Mouse (Mus musculus) heart, embryonic 16.5 days (tissue): ENCODE results near the gene Arhgap1. TPM values are rescaled to one million over a fixed set of nuclear protein-coding genes. Genes with fewer than 3 reads are reported as not detected.

Experiments
- ATAC-seq: fragments of 200-750 bp; cut with Nextera tagmentation; replicated peaks from 2 replicates; pipeline ENCODE4 v1.8.0; 2017; ENCODE audit warnings: moderate number of reproducible peaks; ENCODE audit not compliant: insufficient read depth, low FRiP score; ENCODE audit errors: extremely low read depth
- H3K27ac ChIP-seq: fragments of 300-500 bp; sonication (generic); 2 replicates; pipeline ENCODE4 v1.5.1; 2014; ENCODE audit warnings: mild to moderate bottlenecking, low read length, control low read depth, moderate library complexity
- H3K27me3 ChIP-seq: fragments of 300-500 bp; sonication (generic); 2 replicates; pipeline ENCODE4 v1.6.1; 2014; ENCODE audit warnings: low read length, mixed read lengths; ENCODE audit not compliant: control insufficient read depth, insufficient read depth
- H3K36me3 ChIP-seq: fragments of 300-500 bp; sonication (generic); 2 replicates; pipeline ENCODE4 v1.6.1; 2014; ENCODE audit not compliant: control insufficient read depth, insufficient read depth
- H3K4me1 ChIP-seq: fragments of 300-500 bp; sonication (generic); 2 replicates; pipeline ENCODE4 v1.6.1; 2014; ENCODE audit warnings: low read length, mixed read lengths; ENCODE audit not compliant: control insufficient read depth, insufficient read depth
- H3K4me2 ChIP-seq: fragments of 300-500 bp; sonication (generic); 2 replicates; pipeline ENCODE4 v1.6.1; 2014; ENCODE audit warnings: low read depth, mild to moderate bottlenecking, control low read depth, low read length
- H3K4me3 ChIP-seq: fragments of 300-500 bp; sonication (generic); 2 replicates; pipeline ENCODE4 v1.5.1; 2014; ENCODE audit warnings: mild to moderate bottlenecking, control low read depth, low read length
- H3K9ac ChIP-seq: fragments of 300-500 bp; sonication (generic); 2 replicates; pipeline ENCODE4 v1.6.1; 2014; ENCODE audit warnings: low read length, control low read depth
- H3K9me3 ChIP-seq: fragments of 300-500 bp; sonication (generic); replicated peaks from 2 replicates; pipeline ENCODE4 v1.6.1; 2016; ENCODE audit warnings: low read length; ENCODE audit not compliant: control insufficient read depth
- WGBS: fragments of 180-500 bp; shearing (Covaris S2); extraction: QIAGEN DNeasy Blood & Tissue Kit; methylation state at CpG from one replicate; pipeline ENCODE4 v1.1.7; 2014; 5-methylcytosine and 5-hydroxymethylcytosine counted together
- polyA plus RNA-seq: library from polyadenylated mRNA; unstranded; fragments of >200 nt; fragmentation: Nextera tagmentation; extraction: Ambion mirVana; gene quantifications from 2 replicates; pipeline ENCODE4 v1.2.1, GENCODE M21; 2015

The Arhgap1 gene
- polyA plus RNA-seq, 1 experiment from 2014 or later, result 122 TPM

- peaks cover 9% of the 10 kb centered on the region; the same call in 1 of the 2 replicates for H3K36me3 ChIP-seq
- H3K4me3 ChIP-seq, result no peak overlapping the region
- peaks cover 8% of the 10 kb centered on the region; the same call in 1 of the 2 replicates for H3K4me1 ChIP-seq
- no peak overlapping the region for H3K9ac ChIP-seq
- H3K27ac ChIP-seq, result no peak overlapping the region
- H3K4me2 ChIP-seq, result no peak overlapping the region
- no peaks in the 10 kb centered on the region for H3K9me3 ChIP-seq
- ATAC-seq, result no peak
- no peaks in the 10 kb centered on the region for H3K27me3 ChIP-seq
- 88% methylated on average over 1 of the region's 1 CpGs for WGBS
These were observed 65.3 kb downstream of the Arhgap1 start for GRCm38 (mm10) chr2:91714921-91715320.

GRCm38 (mm10) chr2:91718276-91718675 is 68.6 kb downstream of the Arhgap1 start:
- H3K4me3 ChIP-seq, result no peak overlapping the region
- H3K36me3 ChIP-seq, result peaks cover 9% of the 10 kb centered on the region; the same call in 1 of the 2 replicates
- H3K4me2 ChIP-seq, result no peak overlapping the region
- H3K27me3 ChIP-seq, result no peaks in the 10 kb centered on the region
- no peak for ATAC-seq
- H3K9me3 ChIP-seq, result no peaks in the 10 kb centered on the region
- 80% methylated on average over 6 of the region's 6 CpGs for WGBS
- H3K9ac ChIP-seq, result no peak overlapping the region
- H3K4me1 ChIP-seq, result no peaks in the 10 kb centered on the region
- no peak overlapping the region for H3K27ac ChIP-seq

Other genes with a start within 250 kb of the Arhgap1 start
- 42.9 and 46.0 TPM in 2 replicates for gene 1110051M20Rik, start 205.2 kb upstream of the Arhgap1 start, polyA plus RNA-seq
- 3.9 and 4.5 TPM in 2 replicates for gene Lrp4, start 192.3 kb upstream of the Arhgap1 start, polyA plus RNA-seq
- 61.1 and 63.6 TPM in 2 replicates for gene Ckap5, start 123.1 kb upstream of the Arhgap1 start, polyA plus RNA-seq
- 0.55 and 0.89 TPM in 2 replicates for gene F2, start 13.4 kb upstream of the Arhgap1 start, polyA plus RNA-seq
- 7.2 and 7.9 TPM in 2 replicates for gene Zfp408, start 69 bp upstream of the Arhgap1 start, polyA plus RNA-seq
- 25.2 and 26.0 TPM in 2 replicates for gene Atg13, start 60.7 kb downstream of the Arhgap1 start, polyA plus RNA-seq
- 12.2 and 12.5 TPM in 2 replicates for gene Harbi1, start 61.0 kb downstream of the Arhgap1 start, polyA plus RNA-seq
- gene Ambra1, start 80.3 kb downstream of the Arhgap1 start, polyA plus RNA-seq, result 11.3 and 11.4 TPM in 2 replicates